ENCODE assay signal across 10 mouse cellular contexts in the genomic region with DNA sequence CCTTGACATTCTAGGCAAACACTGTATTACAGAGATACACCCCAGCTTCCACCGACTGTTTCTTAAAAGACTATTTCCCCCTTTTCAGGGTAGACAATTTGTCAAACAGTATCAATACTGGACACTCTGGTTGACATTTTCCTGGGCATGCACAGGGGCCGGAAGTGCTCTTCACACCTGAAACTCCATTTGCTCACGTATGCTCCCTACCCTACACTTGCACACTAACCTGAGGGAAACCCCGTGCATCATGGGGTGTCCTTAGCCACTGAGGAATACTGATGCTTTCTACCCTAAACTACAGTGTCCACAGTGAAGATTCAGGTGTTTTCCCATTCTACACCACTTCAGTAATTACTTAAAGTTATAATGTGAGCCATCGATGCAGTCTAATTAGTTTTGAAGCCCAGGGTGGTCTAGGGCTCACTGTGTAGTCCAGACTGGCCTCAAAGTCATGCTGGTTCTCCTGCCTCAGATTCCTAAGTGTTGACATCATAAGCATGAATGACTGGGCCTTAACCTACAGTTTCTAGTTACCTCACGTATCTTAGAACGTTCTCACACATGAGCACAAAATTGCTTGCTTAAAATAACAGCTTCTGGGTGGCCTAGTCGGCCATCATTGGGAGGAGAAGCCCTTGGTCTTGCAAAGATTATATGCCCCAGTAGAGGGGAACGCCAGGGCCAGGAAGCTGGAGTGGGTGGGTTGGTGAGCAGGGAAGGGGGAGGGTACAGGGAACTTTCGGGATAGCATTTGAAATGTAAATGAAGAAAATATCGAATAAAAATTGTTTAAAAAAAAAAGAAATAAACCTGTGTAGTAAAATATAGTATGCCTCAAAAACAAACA. TPM values are rescaled to one million over a fixed set of nuclear protein-coding genes. Genes with fewer than 3 reads are reported as not detected.
A peak's percentile ranks its signal among the peaks of the same experiment; 100 is the strongest.
DNase-seq lines count a peak whose midpoint lies in the region; ATAC-seq and TF ChIP-seq lines count a peak whose summit lies in the region.
"Had no signal": no experiment of that assay in that cellular context is flagged by ENCODE, and none has a peak within 500 bp of the region (broad histone marks: within the 10 kb centered on the region; RNA-seq: fewer than 3 reads in every experiment).

No protein-coding gene starts in this region.

- in situ Hi-C loops in ES-E14 (cut with MboI; ENCODE audit: low sequenced_read_pairs in 2 of 2, unreplicated experiment in 2 of 2), result no loop called here

- intact Hi-C loops in heart, adult 2 months (cut with DNase I), result no loop called here
- intact Hi-C loops in heart, postnatal 10 days (cut with DNase I), result no loop called here

- no peak for TF ChIP-seq CTCF in heart, adult 2 months (IDR thresholded peaks at IDR 0.05)
- TF ChIP-seq CTCF in kidney, postnatal 0 days (IDR thresholded peaks at IDR 0.05; ENCODE audit: low read depth), result no peak

- no peaks in the 10 kb centered on the region for H3K27me3 ChIP-seq in heart, adult 2 months (ENCODE audit: control insufficient read depth, insufficient read depth, low read length)
- H3K27me3 ChIP-seq in kidney, postnatal 0 days (ENCODE audit: insufficient read depth, low read length), result no peaks in the 10 kb centered on the region
- H3K27me3 ChIP-seq in limb, embryonic 14.5 days (ENCODE audit: control insufficient read depth, insufficient read depth, low read length), result no peaks in the 10 kb centered on the region

- TF ChIP-seq EP300 in heart, adult 2 months (IDR thresholded peaks at IDR 0.05; ENCODE audit: insufficient read depth, low read depth, low read length), result no peak

- peaks cover 12% of the 10 kb centered on the region for H3K4me1 ChIP-seq in heart, adult 2 months (ENCODE audit: control insufficient read depth, insufficient read depth, low read length)
- H3K4me1 ChIP-seq in kidney, postnatal 0 days (replicated peaks; ENCODE audit: insufficient read depth, low read length), result no peaks in the 10 kb centered on the region
- peaks cover 11 to 18% of the 10 kb centered on the region in 2 experiments; a peak in 3 of 4 replicates for H3K4me1 ChIP-seq in ES-E14 (ENCODE audit: control insufficient read depth in 2 of 2, insufficient read depth in 2 of 2, low read length in 2 of 2, poor library complexity in 1 of 2)
- no peaks in the 10 kb centered on the region for H3K4me1 ChIP-seq in limb, embryonic 14.5 days (ENCODE audit: control insufficient read depth, insufficient read depth, low read length)

- H3K79me2 ChIP-seq in heart, adult 2 months (replicated peaks; ENCODE audit: control insufficient read depth, insufficient read depth, low read length), result peaks cover 5% of the 10 kb centered on the region; the same call in 1 of the 2 replicates

- WGBS in heart, adult 2 months, result 70% methylated on average over 11 of the region's 11 CpGs
- WGBS in kidney, postnatal 0 days, result 63% methylated on average over 11 of the region's 11 CpGs
- WGBS in limb, embryonic 14.5 days, result 72% methylated on average over 11 of the region's 11 CpGs

- peaks cover 10% of the 10 kb centered on the region for H3K36me3 ChIP-seq in heart, adult 2 months (ENCODE audit: control insufficient read depth, insufficient read depth, low read length)
- H3K36me3 ChIP-seq in kidney, postnatal 0 days (ENCODE audit: insufficient read depth, low read length), result no peaks in the 10 kb centered on the region
- no peaks in the 10 kb centered on the region for H3K36me3 ChIP-seq in ES-E14 (ENCODE audit: control insufficient read depth, insufficient read depth, low read length, poor library complexity, severe bottlenecking)
- H3K36me3 ChIP-seq in limb, embryonic 14.5 days (ENCODE audit: control insufficient read depth, insufficient read depth, low read length), result no peaks in the 10 kb centered on the region

- peak; percentile 79 for ATAC-seq in kidney, postnatal 0 days (replicated peaks; ENCODE audit: low FRiP score, low read depth)
- 0 out of 2 replicates have a peak, but pooled peaks have one; percentile 28 for ATAC-seq in limb, embryonic 14.5 days (ENCODE audit: low FRiP score, low read depth)
- ATAC-seq: CD4-positive, CD25-positive, alpha-beta regulatory T cell, adult 4 months had no signal

- H3K9me3 ChIP-seq in kidney, postnatal 0 days (replicated peaks; ENCODE audit: low read length), result no peaks in the 10 kb centered on the region
- H3K9me3 ChIP-seq in ES-E14 (ENCODE audit: control insufficient read depth, insufficient read depth, low read depth, low read length), result no peaks in the 10 kb centered on the region
- no peaks in the 10 kb centered on the region for H3K9me3 ChIP-seq in limb, embryonic 14.5 days (ENCODE audit: control insufficient read depth, low read length)

- no peak overlapping the region for H3K9ac ChIP-seq in heart, adult 2 months (ENCODE audit: low read depth, low read length)
- H3K9ac ChIP-seq in kidney, postnatal 0 days (ENCODE audit: low read depth, low read length), result no peak overlapping the region
- no peak overlapping the region for H3K9ac ChIP-seq in ES-E14 (ENCODE audit: insufficient read depth, low read depth, low read length, poor library complexity, severe bottlenecking)
- no peak overlapping the region for H3K9ac ChIP-seq in limb, embryonic 14.5 days (ENCODE audit: low read depth, low read length, severe bottlenecking)

- no peak overlapping the region for H3K4me2 ChIP-seq in kidney, postnatal 0 days (ENCODE audit: low read length)
- no peak overlapping the region for H3K4me2 ChIP-seq in limb, embryonic 14.5 days (replicated peaks; ENCODE audit: low read depth, low read length, severe bottlenecking)

- no peak overlapping the region for H3K4me3 ChIP-seq in heart, adult 2 months
- H3K4me3 ChIP-seq in kidney, postnatal 0 days (replicated peaks; ENCODE audit: low read depth, low read length), result no peak overlapping the region
- no peak overlapping the region for H3K4me3 ChIP-seq in ES-E14 (ENCODE audit: insufficient read depth in 1 of 2, low read depth in 1 of 2, low read length in 2 of 2, poor library complexity in 1 of 2, severe bottlenecking in 1 of 2)
- H3K4me3 ChIP-seq in limb, embryonic 14.5 days (replicated peaks; ENCODE audit: low read length), result no peak overlapping the region

- DNase-seq in heart, adult 2 months, result no peak
- no peak for DNase-seq in heart, postnatal 10 days
- peak; percentile 25 for DNase-seq in kidney, postnatal 0 days (ENCODE audit: low spot score)
- no peak for DNase-seq in kidney, adult 18-20 months
- no peak for DNase-seq in ES-E14 (ENCODE audit: low read depth, low spot score)
- peak; percentile 7 for DNase-seq in limb, embryonic 14.5 days (ENCODE audit: low spot score)
- no peak for DNase-seq in layer of hippocampus, adult 18-20 months (ENCODE audit: low spot score in 2 of 2)

- TF ChIP-seq POLR2A in heart, adult 2 months (IDR thresholded peaks at IDR 0.05; ENCODE audit: insufficient read depth, low read depth, low read length), result no peak
- no peak for TF ChIP-seq POLR2A in limb, embryonic 14.5 days (IDR thresholded peaks at IDR 0.05; ENCODE audit: borderline replicate concordance, extremely low read depth, insufficient read depth, insufficient read length)

- peak overlapping the region; percentile 65 for H3K27ac ChIP-seq in heart, adult 2 months
- H3K27ac ChIP-seq in kidney, postnatal 0 days, result no peak overlapping the region
- H3K27ac ChIP-seq in ES-E14 (ENCODE audit: insufficient read depth, low read depth, low read length, poor library complexity, severe bottlenecking), result peak overlapping the region; percentile 51; the same call in 1 of the 2 replicates
- H3K27ac ChIP-seq in limb, embryonic 14.5 days (replicated peaks; ENCODE audit: low read depth, low read length), result peak overlapping the region; percentile 52; the same call in 1 of the 2 replicates

TF ChIP-seq in ES-E14, 5 proteins besides CTCF, POLR2A, EP300 and RAD21:
- TF ChIP-seq ZC3H11A (IDR thresholded peaks at IDR 0.05; ENCODE audit: borderline replicate concordance, low read depth, low read length), result no peak
- TF ChIP-seq CHD2 (IDR thresholded peaks at IDR 0.05; ENCODE audit: low read depth, low read length), result no peak
- TF ChIP-seq MAFK (IDR thresholded peaks at IDR 0.05; ENCODE audit: insufficient read depth, low read depth, low read length), result no peak
- TF ChIP-seq HCFC1 (IDR thresholded peaks at IDR 0.05; ENCODE audit: borderline replicate concordance, insufficient read depth, low read length), result no peak
- TF ChIP-seq ZNF384 (IDR thresholded peaks at IDR 0.05; ENCODE audit: low read depth, low read length), result no peak
TF ChIP-seq in ES-E14: peak in this region for 0.

RNA-seq across cellular contexts. Expression of a gene that starts 30.5 kb away (rescaled TPM):
- total RNA-seq in heart, adult 2 months (2021), result 10 to 100 TPM; 78.7 to 82.9 TPM
- 20.0 and 51.0 TPM in 2 replicates for polyA plus RNA-seq in heart, adult 2 months (2012; rRNA removed)
- 10 to 100 TPM; 91.6 to 95.9 TPM for total RNA-seq in heart, postnatal 10 days (2021)
- polyA plus RNA-seq in kidney, postnatal 0 days (2015; fragmentation: Nextera tagmentation; extraction: Ambion mirVana), result 4.7 TPM in 2 replicates
- total RNA-seq in ES-E14 (2012; rRNA removed), result 25.1 and 32.1 TPM in 2 replicates
- 7.5 and 10.0 TPM in 2 replicates for polyA plus RNA-seq in limb, embryonic 14.5 days (2012; rRNA removed)
- polyA plus RNA-seq in limb, embryonic 14.5 days (2014; fragmentation: Nextera tagmentation; extraction: Ambion mirVana), result 7.6 and 7.9 TPM in 2 replicates
- 10 to 100 TPM; 16.9 to 18.4 TPM for total RNA-seq in layer of hippocampus, adult 18-20 months (2021)

RNA-seq across cellular contexts. Expression of a gene that starts 57.9 kb away (rescaled TPM):
- total RNA-seq in heart, adult 2 months (2021), result not detected
- polyA plus RNA-seq in heart, adult 2 months (2012; rRNA removed), result not detected in 2 replicates
- not detected for total RNA-seq in heart, postnatal 10 days (2021)
- 0.13 and 0.22 TPM in 2 replicates for polyA plus RNA-seq in kidney, postnatal 0 days (2015; fragmentation: Nextera tagmentation; extraction: Ambion mirVana)
- 0.31 and 0.48 TPM in 2 replicates for total RNA-seq in ES-E14 (2012; rRNA removed)
- polyA plus RNA-seq in limb, embryonic 14.5 days (2012; rRNA removed), result not detected in 2 replicates
- polyA plus RNA-seq in limb, embryonic 14.5 days (2014; fragmentation: Nextera tagmentation; extraction: Ambion mirVana), result 0.45 and 0.64 TPM in 2 replicates
- not detected for total RNA-seq in layer of hippocampus, adult 18-20 months (2021)
- total RNA-seq: hematopoietic stem cell, adult 5-6 weeks; left cerebral cortex, postnatal 14 days had no signal

Comparison
In these comparisons a context has a peak if more than half of its experiments do, and no peak if none do; other contexts are left out.
1. DNase-seq: peak in kidney, postnatal 0 days (single experiment) and limb, embryonic 14.5 days (single experiment); none in heart, adult 2 months (0 of 2), heart, postnatal 10 days (0 of 2), kidney, adult 18-20 months (single experiment), ES-E14 (single experiment) and layer of hippocampus, adult 18-20 months (0 of 2).